ENCODE assay signal across 8 mouse cellular contexts in the genomic region with DNA sequence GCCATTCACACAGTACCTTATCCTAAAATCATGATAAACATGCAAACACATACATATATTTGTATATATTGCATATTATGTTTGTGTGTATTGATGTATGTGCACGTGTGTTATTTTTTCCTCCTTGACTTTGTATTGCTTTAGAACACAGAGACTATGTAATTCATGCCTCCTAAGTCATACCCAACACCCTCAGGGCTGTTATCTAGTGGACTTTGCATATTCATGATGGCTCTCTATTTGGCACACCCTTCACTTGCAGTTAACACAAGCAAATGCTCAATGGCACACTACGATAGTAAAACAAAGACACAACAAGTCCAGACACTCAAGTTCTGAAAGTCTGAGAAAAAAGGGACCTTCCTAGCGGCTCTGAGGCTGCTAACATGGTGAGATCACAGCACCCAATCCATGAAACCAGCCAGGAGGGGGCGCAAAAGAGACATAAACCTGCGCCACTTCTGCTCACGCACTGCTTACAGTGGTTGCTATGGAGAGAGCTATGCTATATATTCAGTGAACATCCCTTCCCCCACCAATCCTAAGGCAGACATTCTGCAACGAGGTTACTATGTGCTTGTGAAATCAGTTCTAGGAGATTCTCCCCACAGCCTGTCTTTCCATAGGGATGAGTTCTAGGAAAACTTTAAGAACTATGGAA.
DNase-seq lines count a peak whose midpoint lies in the region; ATAC-seq and TF ChIP-seq lines count a peak whose summit lies in the region.

No protein-coding gene starts in this region.

- TF ChIP-seq CTCF in lung, embryonic 14.5 days (IDR thresholded peaks at IDR 0.05; ENCODE audit: low read depth) = peak; percentile 86
- TF ChIP-seq CTCF in thymus, adult 2 months (IDR thresholded peaks at IDR 0.05; ENCODE audit: borderline replicate concordance, control insufficient read depth, extremely low read depth, insufficient read depth, low read length, poor library complexity) = no peak

- H3K9me3 ChIP-seq in ES-E14 (ENCODE audit: control insufficient read depth, insufficient read depth, low read depth, low read length) = no peaks in the 10 kb centered on the region
- H3K9me3 ChIP-seq in hindbrain, embryonic 12.5 days (replicated peaks) = no peaks in the 10 kb centered on the region
- no peaks in the 10 kb centered on the region for H3K9me3 ChIP-seq in lung, embryonic 14.5 days (ENCODE audit: low read depth, low read length)

- ATAC-seq in hindbrain, embryonic 12.5 days (ENCODE audit: low FRiP score) = peak; percentile 93
- ATAC-seq in lung, embryonic 14.5 days (ENCODE audit: insufficient read depth) = peak; percentile 98

- no peak overlapping the region for H3K4me3 ChIP-seq in ES-E14 (ENCODE audit: insufficient read depth in 1 of 2, low read depth in 1 of 2, low read length in 2 of 2, poor library complexity in 1 of 2, severe bottlenecking in 1 of 2)
- H3K4me3 ChIP-seq in hindbrain, embryonic 12.5 days = no peak overlapping the region
- no peak overlapping the region for H3K4me3 ChIP-seq in lung, embryonic 14.5 days (ENCODE audit: low read depth, low read length)
- H3K4me3 ChIP-seq in thymus, adult 2 months (ENCODE audit: control insufficient read depth, insufficient read depth, low read length) = no peak overlapping the region

- no peaks in the 10 kb centered on the region for H3K4me1 ChIP-seq in ES-E14 (ENCODE audit: control insufficient read depth in 2 of 2, insufficient read depth in 2 of 2, low read length in 2 of 2, poor library complexity in 1 of 2)
- no peaks in the 10 kb centered on the region for H3K4me1 ChIP-seq in hindbrain, embryonic 12.5 days
- H3K4me1 ChIP-seq in lung, embryonic 14.5 days (ENCODE audit: insufficient read depth) = no peaks in the 10 kb centered on the region
- no peaks in the 10 kb centered on the region for H3K4me1 ChIP-seq in thymus, adult 2 months (replicated peaks; ENCODE audit: control insufficient read depth, insufficient read depth, low read length)

- in situ Hi-C loops in ES-E14 (cut with MboI; ENCODE audit: low sequenced_read_pairs in 2 of 2, unreplicated experiment in 2 of 2) = no loop called here

- peak; percentile 85 for DNase-seq in ES-E14 (ENCODE audit: low read depth, low spot score)
- peak; percentile 25 for DNase-seq in cerebellum, adult 11 months
- DNase-seq in forelimb bud, embryonic 11.5 days (ENCODE audit: low read depth, low spot score) = peak; percentile 89
- peak; percentile 42 for DNase-seq in layer of hippocampus, adult 9-10 months (ENCODE audit: low spot score)
- DNase-seq in lung, embryonic 14.5 days = peak; percentile 95
- DNase-seq in ovary, adult 18-20 months (ENCODE audit: low spot score) = peak; percentile 11
- DNase-seq in thymus, adult 2 months = peak; percentile 24

- 17% methylated on average over 7 of the region's 7 CpGs for WGBS in hindbrain, embryonic 12.5 days
- 15% methylated on average over 7 of the region's 7 CpGs for WGBS in lung, embryonic 14.5 days
- 17% methylated on average over 7 of the region's 7 CpGs for WGBS in thymus, adult 2 months

- H3K36me3 ChIP-seq in ES-E14 (ENCODE audit: control insufficient read depth, insufficient read depth, low read length, poor library complexity, severe bottlenecking) = no peaks in the 10 kb centered on the region
- no peaks in the 10 kb centered on the region for H3K36me3 ChIP-seq in hindbrain, embryonic 12.5 days
- no peaks in the 10 kb centered on the region for H3K36me3 ChIP-seq in lung, embryonic 14.5 days (ENCODE audit: insufficient read depth)
- H3K36me3 ChIP-seq in thymus, adult 2 months (ENCODE audit: control insufficient read depth, insufficient read depth, low read length) = no peaks in the 10 kb centered on the region

- no peak overlapping the region for H3K27ac ChIP-seq in ES-E14 (ENCODE audit: insufficient read depth, low read depth, low read length, poor library complexity, severe bottlenecking)
- no peak overlapping the region for H3K27ac ChIP-seq in hindbrain, embryonic 12.5 days
- no peak overlapping the region for H3K27ac ChIP-seq in lung, embryonic 14.5 days (ENCODE audit: low read depth)
- no peak overlapping the region for H3K27ac ChIP-seq in thymus, adult 2 months (ENCODE audit: control insufficient read depth, insufficient read depth, low read length)

- H3K4me2 ChIP-seq in hindbrain, embryonic 12.5 days (replicated peaks) = no peak overlapping the region
- no peak overlapping the region for H3K4me2 ChIP-seq in lung, embryonic 14.5 days

- TF ChIP-seq POLR2A in thymus, adult 2 months (IDR thresholded peaks at IDR 0.05; ENCODE audit: control insufficient read depth, extremely low read depth, insufficient read depth, low read length, poor library complexity) = no peak

- H3K9ac ChIP-seq in ES-E14 (ENCODE audit: insufficient read depth, low read depth, low read length, poor library complexity, severe bottlenecking) = no peak overlapping the region
- H3K9ac ChIP-seq in hindbrain, embryonic 12.5 days = no peak overlapping the region
- no peak overlapping the region for H3K9ac ChIP-seq in lung, embryonic 14.5 days

- no peaks in the 10 kb centered on the region for H3K27me3 ChIP-seq in hindbrain, embryonic 12.5 days
- no peaks in the 10 kb centered on the region for H3K27me3 ChIP-seq in lung, embryonic 14.5 days (ENCODE audit: insufficient read depth, low read length)
- no peaks in the 10 kb centered on the region for H3K27me3 ChIP-seq in thymus, adult 2 months (ENCODE audit: control insufficient read depth, insufficient read depth, low read length)

TF ChIP-seq in ES-E14, 5 proteins besides CTCF, POLR2A, EP300 and RAD21:
- TF ChIP-seq CHD2 (IDR thresholded peaks at IDR 0.05; ENCODE audit: low read depth, low read length) (peak; percentile 19; the same call in 1 of the 2 replicates), ZC3H11A (IDR thresholded peaks at IDR 0.05; ENCODE audit: borderline replicate concordance, low read depth, low read length) (peak; percentile 68), ZNF384 (IDR thresholded peaks at IDR 0.05; ENCODE audit: low read depth, low read length) (no peak)

Comparison
In these comparisons a context has a peak if more than half of its experiments do, and no peak if none do; other contexts are left out.
1. DNase-seq: peak in every context shown above with its lines; median percentile 95 in lung, embryonic 14.5 days; 89 in forelimb bud, embryonic 11.5 days; 85 in ES-E14; 42 in layer of hippocampus, adult 9-10 months; 25 in cerebellum, adult 11 months; 24 in thymus, adult 2 months; 11 in ovary, adult 18-20 months.